Mouse (Mus musculus) testis, adult 2 months (tissue): ENCODE measurements around the gene Pnmal1.

Experiments
- CTCF ChIP-seq: fragments of 200-500 bp; IDR thresholded peaks from 2 replicates; pipeline ENCODE4 v1.5.1; 2012; ENCODE audit warnings: low read depth, mild to moderate bottlenecking, inconsistent platforms, low read length, moderate library complexity; ENCODE audit not compliant: control insufficient read depth, insufficient read depth, insufficient replicate concordance
- POLR2A ChIP-seq: fragments of 200-500 bp; IDR thresholded peaks from 2 replicates; pipeline ENCODE4 v1.6.1; 2012; ENCODE audit warnings: low read depth, mild to moderate bottlenecking, inconsistent platforms, low read length, moderate library complexity; ENCODE audit not compliant: control insufficient read depth

GRCm38 (mm10) chr7:16947349-16947895 lies 12.1 kb upstream of the Pnmal1 start:
- TF ChIP-seq CTCF (no peak), POLR2A (no peak)
